Mouse (Mus musculus) forebrain, embryonic 11.5 days (tissue): Measurements from ENCODE around the gene Men1. TPM values are rescaled to one million over a fixed set of nuclear protein-coding genes. Genes with fewer than 3 reads are reported as not detected.

Experiments used
- ATAC-seq: fragments of 200-750 bp; cut with Nextera tagmentation; replicated peaks from 2 replicates; pipeline ENCODE4 v1.8.0; 2017; ENCODE audit warnings: moderate TSS enrichment; ENCODE audit not compliant: low FRiP score
- DNase-seq: peaks from one replicate; pipeline ENCODE4 v3.0.0-alpha.2; 2017; ENCODE audit warnings: low spot score
- H3K27ac ChIP-seq: fragments of 300-500 bp; sonication (generic); 2 replicates; pipeline ENCODE4 v1.5.1; 2014; ENCODE audit warnings: low read depth, low read length
- H3K27me3 ChIP-seq: fragments of 300-500 bp; sonication (generic); 2 replicates; pipeline ENCODE4 v1.6.1; 2014; ENCODE audit warnings: mild to moderate bottlenecking, low read length, mixed read lengths; ENCODE audit not compliant: control insufficient read depth, insufficient read depth
- H3K36me3 ChIP-seq: fragments of 300-500 bp; sonication (generic); 2 replicates; pipeline ENCODE4 v1.6.1; 2014; ENCODE audit warnings: mild to moderate bottlenecking, low read length, moderate library complexity, mixed read lengths; ENCODE audit not compliant: control insufficient read depth, insufficient read depth
- H3K4me1 ChIP-seq: fragments of 300-500 bp; sonication (generic); replicated peaks from 2 replicates; pipeline ENCODE4 v1.6.1; 2014; ENCODE audit warnings: low read length, mixed read lengths; ENCODE audit not compliant: control insufficient read depth, insufficient read depth
- H3K4me2 ChIP-seq: fragments of 300-500 bp; sonication (generic); 2 replicates; pipeline ENCODE4 v1.6.1; 2014; ENCODE audit warnings: low read depth, mild to moderate bottlenecking, low read length, moderate library complexity, mixed read lengths; ENCODE audit not compliant: severe bottlenecking
- H3K4me3 ChIP-seq: fragments of 300-500 bp; sonication (generic); 2 replicates; pipeline ENCODE4 v1.5.1; 2014; ENCODE audit warnings: low read depth, low read length
- H3K9ac ChIP-seq: fragments of 300-500 bp; sonication (generic); 2 replicates; pipeline ENCODE4 v1.6.1; 2014; ENCODE audit warnings: low read length
- H3K9me3 ChIP-seq: fragments of 300-500 bp; sonication (generic); 2 replicates; pipeline ENCODE4 v1.6.1; 2016; ENCODE audit warnings: low read length, mixed read lengths; ENCODE audit not compliant: control insufficient read depth
- WGBS: fragments of 180-500 bp; shearing (Covaris S2); extraction: QIAGEN DNeasy Blood & Tissue Kit; methylation state at CpG from one replicate; pipeline ENCODE4 v1.1.7; 2014; 5-methylcytosine and 5-hydroxymethylcytosine counted together
- polyA plus RNA-seq: library from polyadenylated mRNA; unstranded; fragments of >200 nt; fragmentation: Nextera tagmentation; extraction: Ambion mirVana; gene quantifications from 2 replicates; pipeline ENCODE4 v1.2.1, GENCODE M21; 2014

Men1 gene
- polyA plus RNA-seq, 1 experiment from 2014 or later: 97.8 TPM

GRCm38 (mm10) chr19:6375423-6376254 lies 40.9 kb downstream of the Men1 start:
- H3K27me3 ChIP-seq: no peaks in the 10 kb centered on the region
- no peak overlapping the region for H3K27ac ChIP-seq
- no peaks in the 10 kb centered on the region for H3K9me3 ChIP-seq
- H3K4me3 ChIP-seq: no peak overlapping the region
- H3K36me3 ChIP-seq: peaks cover 63% of the 10 kb centered on the region
- H3K4me2 ChIP-seq: no peak overlapping the region
- no peaks in the 10 kb centered on the region for H3K4me1 ChIP-seq
- no peak overlapping the region for H3K9ac ChIP-seq
- ATAC-seq: 0 out of 2 replicates have a peak, but pooled peaks have one; percentile 39
- no peak for DNase-seq
- WGBS: 90% methylated on average over 32 of the region's 42 CpGs

GRCm38 (mm10) chr19:6376255-6376564 lies 41.4 kb downstream of the Men1 start:
- WGBS: 80% methylated on average over 14 of the region's 14 CpGs
- Histone ChIP-seq H3K36me3 (peaks cover 57% of the 10 kb centered on the region), H3K4me1 (no peaks in the 10 kb centered on the region), H3K9me3 (no peaks in the 10 kb centered on the region), H3K27me3 (no peaks in the 10 kb centered on the region), H3K27ac (no peak overlapping the region), H3K9ac (no peak overlapping the region), H3K4me2 (no peak overlapping the region), H3K4me3 (no peak overlapping the region)
- DNase-seq: peak; percentile 83
- ATAC-seq: no peak

DNA sequence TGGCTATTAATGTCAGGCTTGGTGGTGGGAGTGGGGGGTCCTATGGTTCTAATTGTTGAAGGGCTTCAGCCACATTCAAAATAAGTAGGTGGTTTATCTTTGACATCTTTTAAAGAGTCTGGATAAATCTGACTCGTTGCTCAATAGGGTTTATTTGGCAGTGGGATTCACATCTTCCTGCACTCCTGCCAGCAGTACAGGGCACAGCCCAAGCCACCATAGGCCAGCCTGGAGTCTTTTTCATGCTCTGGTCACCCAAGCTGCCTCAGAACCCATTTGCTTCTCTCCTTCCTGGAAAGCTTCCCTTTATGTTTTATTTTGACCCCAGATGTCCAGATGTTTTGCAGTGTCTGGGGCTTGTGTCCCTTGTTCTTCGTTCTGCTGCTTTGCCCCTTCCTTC lies 41.9 kb downstream of the Men1 start:
- 80% methylated on average over 2 of the region's 2 CpGs for WGBS

GRCm38 (mm10) chr19:6377327-6378040 lies 42.7 kb downstream of the Men1 start:
- no peaks in the 10 kb centered on the region for H3K9me3 ChIP-seq
- H3K4me3 ChIP-seq: no peak overlapping the region
- H3K27ac ChIP-seq: peak overlapping the region; percentile 31; the same call in 1 of the 2 replicates
- ATAC-seq (no peak), DNase-seq (no peak)
- no peak overlapping the region; the same call in 1 of the 2 replicates for H3K9ac ChIP-seq
- no peaks in the 10 kb centered on the region for H3K27me3 ChIP-seq
- no peaks in the 10 kb centered on the region for H3K4me1 ChIP-seq
- 51% methylated on average over 11 of the region's 11 CpGs for WGBS
- H3K4me2 ChIP-seq: no peak overlapping the region
- peaks cover 44% of the 10 kb centered on the region for H3K36me3 ChIP-seq

More for the DNA sequence above, 41.9 kb downstream of the Men1 start:
- ATAC-seq (no peak), DNase-seq (no peak)
- Histone ChIP-seq H3K4me3 (no peak overlapping the region), H3K9me3 (no peaks in the 10 kb centered on the region), H3K4me2 (no peak overlapping the region), H3K9ac (no peak overlapping the region), H3K36me3 (peaks cover 53% of the 10 kb centered on the region), H3K27me3 (no peaks in the 10 kb centered on the region), H3K4me1 (no peaks in the 10 kb centered on the region), H3K27ac (no peak overlapping the region)

- no peaks in the 10 kb centered on the region for H3K27me3 ChIP-seq
- DNase-seq (no peak), ATAC-seq (no peak)
- H3K4me3 ChIP-seq: no peak overlapping the region
- H3K9ac ChIP-seq: no peak overlapping the region
- H3K4me2 ChIP-seq: no peak overlapping the region
- peaks cover 19% of the 10 kb centered on the region for H3K36me3 ChIP-seq
- 94% methylated on average over 9 of the region's 9 CpGs for WGBS
- H3K9me3 ChIP-seq: no peaks in the 10 kb centered on the region
- H3K4me1 ChIP-seq: no peaks in the 10 kb centered on the region
- no peak overlapping the region for H3K27ac ChIP-seq
Observed at GRCm38 (mm10) chr19:6380411-6381166, 45.8 kb downstream of the Men1 start.

DNA sequence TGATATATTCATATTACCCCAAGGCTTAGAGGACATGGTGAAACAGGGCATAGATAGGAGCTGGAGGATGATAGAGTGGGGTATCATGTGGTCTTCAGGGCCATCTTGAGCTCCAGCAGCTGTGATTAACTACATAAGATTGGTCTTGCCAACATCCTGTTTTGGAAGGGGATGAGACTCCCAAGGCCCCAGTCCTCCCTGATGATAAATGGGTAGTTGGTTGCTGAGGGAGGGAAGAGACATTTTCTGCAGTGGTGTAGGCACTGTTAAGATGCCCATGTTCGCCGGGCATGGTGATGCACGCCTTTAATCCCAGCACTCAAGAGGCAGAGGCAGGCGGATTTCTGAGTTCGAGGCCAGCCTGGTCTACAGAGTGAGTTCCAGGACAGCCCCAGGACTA lies 46.5 kb downstream of the Men1 start:
- Histone ChIP-seq H3K27me3 (no peaks in the 10 kb centered on the region), H3K4me3 (no peak overlapping the region), H3K4me1 (no peaks in the 10 kb centered on the region), H3K9ac (no peak overlapping the region), H3K27ac (no peak overlapping the region), H3K9me3 (no peaks in the 10 kb centered on the region), H3K4me2 (no peak overlapping the region), H3K36me3 (peaks cover 14% of the 10 kb centered on the region)
- ATAC-seq (no peak), DNase-seq (no peak)
- WGBS: 98% methylated on average over 5 of the region's 5 CpGs

- H3K27ac ChIP-seq: no peak overlapping the region
- H3K9me3 ChIP-seq: no peaks in the 10 kb centered on the region
- H3K4me2 ChIP-seq: no peak overlapping the region
- no peaks in the 10 kb centered on the region for H3K4me1 ChIP-seq
- H3K27me3 ChIP-seq: no peaks in the 10 kb centered on the region
- WGBS: 86% methylated on average over 4 of the region's 4 CpGs
- no peak overlapping the region for H3K4me3 ChIP-seq
- H3K36me3 ChIP-seq: peaks cover 7% of the 10 kb centered on the region; the same call in 1 of the 2 replicates
- H3K9ac ChIP-seq: no peak overlapping the region
- no peak for ATAC-seq
- no peak for DNase-seq
Observed at GRCm38 (mm10) chr19:6382323-6382924, 47.6 kb downstream of the Men1 start.

- no peak for ATAC-seq
- peak; percentile 53 for DNase-seq
- Histone ChIP-seq H3K27ac (no peak overlapping the region), H3K27me3 (no peaks in the 10 kb centered on the region), H3K9me3 (no peaks in the 10 kb centered on the region), H3K36me3 (0 out of 2 replicates have a peak, but pooled peaks cover 1% of the 10 kb centered on the region), H3K4me1 (no peaks in the 10 kb centered on the region), H3K4me2 (no peak overlapping the region), H3K9ac (no peak overlapping the region), H3K4me3 (no peak overlapping the region)
- WGBS: 54% methylated on average over 5 of the region's 5 CpGs
Observed at GRCm38 (mm10) chr19:6383470-6383869, 48.7 kb downstream of the Men1 start.
